Mouse (Mus musculus) C2C12 (cell line): Measurements from ENCODE around the gene Slc5a3. TPM values are rescaled to one million over a fixed set of nuclear protein-coding genes. Genes with fewer than 3 reads are reported as not detected.

ENCODE experiments used
- H3K27me3 ChIP-seq: one replicate; pipeline ENCODE4 v1.6.1; 2011; ENCODE audit not compliant: control insufficient read depth, insufficient read depth, insufficient read length
- H3K36me3 ChIP-seq: one replicate; pipeline ENCODE4 v1.6.1; 2011; ENCODE audit not compliant: control insufficient read depth, insufficient read depth
- H3K4me3 ChIP-seq: one replicate; pipeline ENCODE4 v1.5.1; 2011; ENCODE audit warnings: mild to moderate bottlenecking, control low read depth; ENCODE audit not compliant: poor library complexity, insufficient read depth, severe bottlenecking
- H3K79me2 ChIP-seq: one replicate; pipeline ENCODE4 v1.6.1; 2011; ENCODE audit not compliant: control insufficient read depth, insufficient read depth
- H3K79me3 ChIP-seq: one replicate; pipeline ENCODE4 v1.6.1; 2011; ENCODE audit warnings: low read depth, control low read depth
- H3ac ChIP-seq: one replicate; pipeline ENCODE3; 2011; ENCODE audit warnings: low read depth; ENCODE audit not compliant: control insufficient read depth, insufficient read length
- CEBPB ChIP-seq: IDR thresholded peaks from one replicate; pipeline ENCODE4 v1.6.1; 2011; ENCODE audit warnings: low read depth, mild to moderate bottlenecking, control low read depth, moderate library complexity
- CTCF ChIP-seq: IDR thresholded peaks from one replicate; pipeline ENCODE4 v1.5.1; 2011; ENCODE audit not compliant: control insufficient read depth, insufficient read depth, insufficient read length
- FOSL1 ChIP-seq: IDR thresholded peaks from one replicate; pipeline ENCODE4 v1.8.0; 2011; ENCODE audit warnings: mild to moderate bottlenecking, low read length; ENCODE audit not compliant: poor library complexity, insufficient read depth, severe bottlenecking
- MAX ChIP-seq: IDR thresholded peaks from one replicate; pipeline ENCODE4 v1.6.1; 2011; ENCODE audit warnings: mild to moderate bottlenecking, control low read depth
- MYOD1 ChIP-seq: IDR thresholded peaks from one replicate; pipeline ENCODE4 v1.6.1; 2011; ENCODE audit warnings: low read depth; ENCODE audit not compliant: control insufficient read depth, insufficient read length
- MYOG ChIP-seq: IDR thresholded peaks from one replicate; pipeline ENCODE4 v1.6.1; 2011; ENCODE audit not compliant: control insufficient read depth, insufficient read length; ENCODE audit errors: extremely low read depth
- USF1 ChIP-seq: IDR thresholded peaks from one replicate; pipeline ENCODE4 v1.6.1; 2011; ENCODE audit warnings: low read depth, mild to moderate bottlenecking, control low read depth, moderate library complexity
- polyA plus RNA-seq: library from polyadenylated mRNA; unstranded; fragments of >200 nt; fragmentation: generic; extraction: Trizol; gene quantifications from one replicate; pipeline ENCODE4 v1.2.1, GENCODE M21; 2012; ENCODE audit warnings: missing spikeins

The Slc5a3 gene
- polyA plus RNA-seq, 1 experiment, result 6.3 TPM

- H3K79me3 ChIP-seq, result peaks cover 93% of the 10 kb centered on the region
- peaks cover 100% of the 10 kb centered on the region for H3K79me2 ChIP-seq
- H3K36me3 ChIP-seq, result peaks cover 64% of the 10 kb centered on the region
- no peak overlapping the region for H3K4me3 ChIP-seq
- H3K27me3 ChIP-seq, result no peaks in the 10 kb centered on the region
- H3ac ChIP-seq, result no peak overlapping the region
- TF ChIP-seq FOSL1 (no peak), CTCF (no peak), MAX (no peak), CEBPB (no peak), USF1 (no peak), MYOG (no peak), MYOD1 (no peak)
These were observed 25.8 kb downstream of the Slc5a3 start for GRCm38 (mm10) chr16:92083771-92084453.

GRCm38 (mm10) chr16:92089225-92089624 is 31.1 kb downstream of the Slc5a3 start:
- Histone ChIP-seq H3K27me3 (no peaks in the 10 kb centered on the region), H3K79me2 (peaks cover 99% of the 10 kb centered on the region), H3K36me3 (peaks cover 29% of the 10 kb centered on the region), H3K79me3 (peaks cover 70% of the 10 kb centered on the region), H3K4me3 (no peak overlapping the region), H3ac (no peak overlapping the region)
- no peak for TF ChIP-seq MYOG
- TF ChIP-seq USF1, result no peak
- TF ChIP-seq CTCF, result no peak
- TF ChIP-seq MAX, result no peak
- no peak for TF ChIP-seq MYOD1
- TF ChIP-seq FOSL1, result no peak
- no peak for TF ChIP-seq CEBPB

GRCm38 (mm10) chr16:92091876-92092275 is 33.8 kb downstream of the Slc5a3 start:
- Histone ChIP-seq H3K79me3 (peaks cover 50% of the 10 kb centered on the region), H3K4me3 (no peak overlapping the region), H3K27me3 (no peaks in the 10 kb centered on the region), H3K79me2 (peaks cover 99% of the 10 kb centered on the region), H3ac (no peak overlapping the region), H3K36me3 (peaks cover 35% of the 10 kb centered on the region)
- no peak for TF ChIP-seq CEBPB
- no peak for TF ChIP-seq FOSL1
- no peak for TF ChIP-seq CTCF
- TF ChIP-seq MYOD1, result no peak
- no peak for TF ChIP-seq MYOG
- TF ChIP-seq MAX, result no peak
- TF ChIP-seq USF1, result no peak

GRCm38 (mm10) chr16:92098351-92099051 is 40.4 kb downstream of the Slc5a3 start:
- TF ChIP-seq FOSL1 (no peak), CTCF (no peak), MAX (no peak), USF1 (no peak), CEBPB (no peak), MYOD1 (no peak), MYOG (no peak)
- peaks cover 37% of the 10 kb centered on the region for H3K79me3 ChIP-seq
- H3ac ChIP-seq, result no peak overlapping the region
- H3K36me3 ChIP-seq, result peaks cover 79% of the 10 kb centered on the region
- H3K79me2 ChIP-seq, result peaks cover 99% of the 10 kb centered on the region
- H3K27me3 ChIP-seq, result no peaks in the 10 kb centered on the region
- no peak overlapping the region for H3K4me3 ChIP-seq

- Histone ChIP-seq H3K79me2 (peaks cover 100% of the 10 kb centered on the region), H3K4me3 (no peak overlapping the region), H3ac (no peak overlapping the region), H3K36me3 (peaks cover 73% of the 10 kb centered on the region), H3K27me3 (no peaks in the 10 kb centered on the region), H3K79me3 (peaks cover 46% of the 10 kb centered on the region)
- TF ChIP-seq CTCF (no peak), MAX (no peak), USF1 (no peak), FOSL1 (no peak), MYOD1 (no peak), CEBPB (no peak), MYOG (no peak)
These were observed 41.5 kb downstream of the Slc5a3 start for GRCm38 (mm10) chr16:92099598-92099997.

GRCm38 (mm10) chr16:92100111-92100510 is 42.0 kb downstream of the Slc5a3 start:
- Histone ChIP-seq H3K36me3 (peaks cover 68% of the 10 kb centered on the region), H3K79me2 (peaks cover 100% of the 10 kb centered on the region), H3K79me3 (peaks cover 51% of the 10 kb centered on the region), H3K27me3 (no peaks in the 10 kb centered on the region), H3K4me3 (no peak overlapping the region), H3ac (no peak overlapping the region)
- TF ChIP-seq FOSL1, result no peak
